Mouse (Mus musculus): ENCODE measurements around the gene Usp37. TPM values are rescaled to one million over a fixed set of nuclear protein-coding genes. Genes with fewer than 3 reads are reported as not detected.

Gene Usp37
- polyA plus RNA-seq, 1 experiment from 2014 or later: 27.9 TPM

DNA sequence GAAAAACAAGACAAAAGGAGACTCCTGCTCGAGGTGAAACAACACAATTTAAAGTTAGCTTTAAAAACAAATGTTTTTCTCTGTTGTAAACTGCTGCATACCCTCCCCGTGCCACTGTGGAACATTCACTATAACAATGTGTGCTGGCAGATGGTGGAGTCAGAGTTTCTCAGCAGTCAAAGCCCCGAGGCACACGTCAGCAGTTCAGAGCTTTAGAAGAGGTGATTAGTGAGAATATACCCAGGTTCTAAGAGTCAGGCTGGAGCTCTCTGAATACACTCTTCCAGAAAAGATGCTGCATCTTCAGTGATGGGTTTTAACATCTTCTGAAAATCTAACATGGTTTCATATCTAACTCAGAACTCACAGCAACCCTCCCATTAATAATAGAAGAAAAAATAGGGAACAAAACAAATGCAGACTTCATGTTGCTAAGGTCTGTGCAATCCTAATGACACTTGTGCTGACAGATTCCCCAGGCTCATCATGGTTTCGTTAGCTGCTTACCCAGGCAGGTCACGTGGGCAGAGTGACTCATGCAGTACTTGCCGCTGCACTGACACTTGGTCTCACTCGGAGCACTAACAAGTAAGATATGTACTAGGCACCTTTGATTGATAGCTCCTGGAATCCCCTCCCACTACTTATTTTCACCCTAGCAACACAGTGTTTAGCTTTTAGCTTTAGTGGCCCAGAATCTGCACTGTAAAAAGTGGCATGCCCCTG is 106.2 kb downstream of the Usp37 start:
- no peak for ATAC-seq (ENCODE audit: low read depth)
- no peak overlapping the region for H3K4me3 ChIP-seq (ENCODE audit: low read depth, low read length)
- WGBS: 68% methylated on average over 8 of the region's 8 CpGs
- H3K4me2 ChIP-seq (ENCODE audit: low read depth, low read length): no peak overlapping the region
- H3K4me1 ChIP-seq (ENCODE audit: control insufficient read depth, insufficient read depth, low read length): no peaks in the 10 kb centered on the region
- H3K36me3 ChIP-seq (ENCODE audit: control insufficient read depth, insufficient read depth, low read length): peaks cover 31% of the 10 kb centered on the region
- H3K27me3 ChIP-seq (ENCODE audit: control insufficient read depth, insufficient read depth, low read length): no peaks in the 10 kb centered on the region
- no peak overlapping the region for H3K9ac ChIP-seq (replicated peaks; ENCODE audit: low read depth, low read length)
- H3K9me3 ChIP-seq (ENCODE audit: control insufficient read depth, low read length): no peaks in the 10 kb centered on the region
- H3K27ac ChIP-seq (ENCODE audit: low read depth, low read length): no peak overlapping the region

DNA sequence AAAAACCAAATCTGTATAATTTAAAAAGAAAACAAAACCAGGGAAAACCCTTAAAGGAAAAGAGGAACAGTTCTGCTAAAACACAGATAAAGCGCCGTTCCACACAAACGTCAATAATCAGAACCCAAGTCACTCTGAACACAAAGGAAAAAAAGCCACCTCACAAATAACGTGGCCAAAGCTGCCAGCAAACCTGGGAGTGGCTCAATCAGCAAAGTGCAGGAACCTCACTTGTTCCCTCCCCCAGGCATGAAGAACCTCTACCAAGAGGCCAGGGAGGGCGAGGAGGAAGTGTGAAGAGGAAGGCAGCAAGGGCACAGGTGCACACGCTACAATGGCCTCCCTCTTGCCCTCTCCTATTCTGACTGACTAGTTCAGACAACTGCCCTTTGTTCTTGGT is 108.5 kb downstream of the Usp37 start:
- H3K27ac ChIP-seq (ENCODE audit: low read depth, low read length): no peak overlapping the region
- no peaks in the 10 kb centered on the region for H3K4me1 ChIP-seq (ENCODE audit: control insufficient read depth, insufficient read depth, low read length)
- WGBS: 87% methylated on average over 6 of the region's 6 CpGs
- H3K4me2 ChIP-seq (ENCODE audit: low read depth, low read length): no peak overlapping the region
- no peak overlapping the region for H3K9ac ChIP-seq (replicated peaks; ENCODE audit: low read depth, low read length)
- no peaks in the 10 kb centered on the region for H3K27me3 ChIP-seq (ENCODE audit: control insufficient read depth, insufficient read depth, low read length)
- no peak for ATAC-seq (ENCODE audit: low read depth)
- H3K4me3 ChIP-seq (ENCODE audit: low read depth, low read length): no peak overlapping the region
- H3K9me3 ChIP-seq (ENCODE audit: control insufficient read depth, low read length): no peaks in the 10 kb centered on the region
- peaks cover 31% of the 10 kb centered on the region; the same call in 1 of the 2 replicates for H3K36me3 ChIP-seq (ENCODE audit: control insufficient read depth, insufficient read depth, low read length)

DNA sequence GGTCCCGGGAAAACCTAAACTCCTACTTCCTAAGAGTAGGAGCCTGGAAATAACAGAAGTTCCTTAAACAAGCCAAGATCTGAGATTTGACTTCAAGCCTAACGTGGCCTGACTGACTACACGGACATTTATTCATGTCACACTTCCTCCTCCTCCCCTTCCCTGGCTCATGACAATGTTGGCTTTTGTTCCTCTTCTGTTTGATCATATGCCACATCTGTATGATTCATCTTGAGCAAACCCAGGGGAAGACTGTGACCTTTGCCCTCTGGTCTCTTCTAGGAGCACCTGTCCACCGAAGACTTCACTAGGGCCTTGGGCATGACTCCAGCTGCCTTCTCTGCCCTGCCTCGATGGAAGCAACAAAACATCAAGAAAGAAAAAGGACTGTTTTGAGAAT is 109.5 kb downstream of the Usp37 start:
- ATAC-seq (ENCODE audit: low read depth): no peak
- Histone ChIP-seq H3K36me3 (ENCODE audit: control insufficient read depth, insufficient read depth, low read length) (peaks cover 28% of the 10 kb centered on the region; the same call in 1 of the 2 replicates), H3K9ac (replicated peaks; ENCODE audit: low read depth, low read length) (no peak overlapping the region), H3K4me1 (ENCODE audit: control insufficient read depth, insufficient read depth, low read length) (no peaks in the 10 kb centered on the region), H3K4me3 (ENCODE audit: low read depth, low read length) (no peak overlapping the region), H3K27ac (ENCODE audit: low read depth, low read length) (no peak overlapping the region), H3K27me3 (ENCODE audit: control insufficient read depth, insufficient read depth, low read length) (no peaks in the 10 kb centered on the region), H3K9me3 (ENCODE audit: control insufficient read depth, low read length) (no peaks in the 10 kb centered on the region), H3K4me2 (ENCODE audit: low read depth, low read length) (no peak overlapping the region)
- 70% methylated on average over 5 of the region's 5 CpGs for WGBS

DNA sequence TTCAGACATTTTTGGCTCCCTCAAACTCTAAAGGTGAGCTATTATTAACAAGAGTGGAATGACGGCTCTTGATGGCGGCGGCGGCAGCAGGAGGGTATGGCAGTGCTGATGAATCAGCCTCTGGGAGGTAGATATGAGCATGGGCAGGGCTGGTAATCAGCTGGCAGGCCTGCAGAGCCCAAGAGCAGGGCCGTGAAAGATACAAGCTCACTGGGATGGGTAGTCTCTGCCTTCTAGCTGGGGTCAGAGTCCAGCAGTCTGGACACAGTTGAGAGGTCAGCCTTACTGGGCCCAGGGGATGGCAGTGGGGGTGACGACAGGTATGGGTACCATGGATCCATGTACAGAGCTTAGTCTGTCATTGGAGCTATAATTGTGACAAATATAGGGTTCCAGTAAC is 110.9 kb downstream of the Usp37 start:
- no peak for ATAC-seq (ENCODE audit: low read depth)
- Histone ChIP-seq H3K4me1 (ENCODE audit: control insufficient read depth, insufficient read depth, low read length) (no peaks in the 10 kb centered on the region), H3K4me3 (ENCODE audit: low read depth, low read length) (no peak overlapping the region), H3K9me3 (ENCODE audit: control insufficient read depth, low read length) (no peaks in the 10 kb centered on the region), H3K27me3 (ENCODE audit: control insufficient read depth, insufficient read depth, low read length) (no peaks in the 10 kb centered on the region), H3K4me2 (ENCODE audit: low read depth, low read length) (no peak overlapping the region), H3K9ac (replicated peaks; ENCODE audit: low read depth, low read length) (no peak overlapping the region), H3K36me3 (ENCODE audit: control insufficient read depth, insufficient read depth, low read length) (peaks cover 15% of the 10 kb centered on the region; the same call in 1 of the 2 replicates), H3K27ac (ENCODE audit: low read depth, low read length) (no peak overlapping the region)
- WGBS: 77% methylated on average over 6 of the region's 6 CpGs

DNA sequence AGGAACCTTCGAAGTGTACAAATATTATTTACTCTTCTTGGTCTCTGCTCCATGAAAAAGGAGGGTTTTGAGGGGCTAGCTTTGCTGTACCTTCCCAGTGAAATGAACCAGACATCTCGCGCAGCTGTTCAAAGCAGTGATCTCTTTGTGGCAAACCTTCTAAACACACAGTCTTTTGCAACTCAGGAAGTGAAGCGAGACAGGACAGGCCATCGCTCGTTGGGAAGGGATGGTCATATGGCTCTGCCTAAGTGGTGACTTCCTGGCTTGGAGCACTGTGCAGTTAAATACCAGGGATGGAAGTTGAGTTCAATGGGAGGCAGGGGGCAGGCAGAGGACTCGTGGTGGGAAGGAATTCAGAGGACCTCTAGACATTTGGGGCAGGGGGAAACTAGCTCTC is 118.2 kb downstream of the Usp37 start:
- 79% methylated on average over 7 of the region's 7 CpGs for WGBS
- Histone ChIP-seq H3K4me1 (ENCODE audit: control insufficient read depth, insufficient read depth, low read length) (no peaks in the 10 kb centered on the region), H3K27ac (ENCODE audit: low read depth, low read length) (no peak overlapping the region), H3K9me3 (ENCODE audit: control insufficient read depth, low read length) (no peaks in the 10 kb centered on the region), H3K9ac (replicated peaks; ENCODE audit: low read depth, low read length) (no peak overlapping the region), H3K27me3 (ENCODE audit: control insufficient read depth, insufficient read depth, low read length) (no peaks in the 10 kb centered on the region), H3K36me3 (ENCODE audit: control insufficient read depth, insufficient read depth, low read length) (no peaks in the 10 kb centered on the region), H3K4me2 (ENCODE audit: low read depth, low read length) (no peak overlapping the region), H3K4me3 (ENCODE audit: low read depth, low read length) (no peak overlapping the region)
- ATAC-seq (ENCODE audit: low read depth): no peak

DNA sequence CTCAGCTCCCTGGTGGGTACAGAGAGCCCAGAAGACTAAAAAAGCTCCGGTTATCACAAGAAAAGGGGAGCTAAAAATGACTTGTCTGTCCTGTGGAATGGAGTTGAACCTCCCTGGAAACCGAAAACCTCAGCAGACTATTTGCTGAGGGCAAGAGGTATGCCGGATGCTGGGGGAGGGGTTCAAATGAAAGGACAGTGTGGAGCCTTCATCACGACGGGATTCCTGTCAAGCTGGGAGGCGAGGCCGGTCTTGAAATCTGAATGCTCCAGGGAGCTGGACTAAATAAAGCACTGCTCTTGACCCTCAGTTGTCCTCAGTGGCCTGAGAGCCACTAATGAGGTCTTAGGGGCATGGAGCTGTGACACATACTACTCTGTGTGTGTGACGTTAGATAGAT is 120.9 kb downstream of the Usp37 start:
- no peak for ATAC-seq (ENCODE audit: low read depth)
- Histone ChIP-seq H3K9me3 (ENCODE audit: control insufficient read depth, low read length) (no peaks in the 10 kb centered on the region), H3K27ac (ENCODE audit: low read depth, low read length) (no peak overlapping the region), H3K4me2 (ENCODE audit: low read depth, low read length) (no peak overlapping the region), H3K4me1 (ENCODE audit: control insufficient read depth, insufficient read depth, low read length) (no peaks in the 10 kb centered on the region), H3K36me3 (ENCODE audit: control insufficient read depth, insufficient read depth, low read length) (no peaks in the 10 kb centered on the region), H3K27me3 (ENCODE audit: control insufficient read depth, insufficient read depth, low read length) (no peaks in the 10 kb centered on the region), H3K9ac (replicated peaks; ENCODE audit: low read depth, low read length) (no peak overlapping the region), H3K4me3 (ENCODE audit: low read depth, low read length) (no peak overlapping the region)
- WGBS: 34% methylated on average over 8 of the region's 8 CpGs

DNA sequence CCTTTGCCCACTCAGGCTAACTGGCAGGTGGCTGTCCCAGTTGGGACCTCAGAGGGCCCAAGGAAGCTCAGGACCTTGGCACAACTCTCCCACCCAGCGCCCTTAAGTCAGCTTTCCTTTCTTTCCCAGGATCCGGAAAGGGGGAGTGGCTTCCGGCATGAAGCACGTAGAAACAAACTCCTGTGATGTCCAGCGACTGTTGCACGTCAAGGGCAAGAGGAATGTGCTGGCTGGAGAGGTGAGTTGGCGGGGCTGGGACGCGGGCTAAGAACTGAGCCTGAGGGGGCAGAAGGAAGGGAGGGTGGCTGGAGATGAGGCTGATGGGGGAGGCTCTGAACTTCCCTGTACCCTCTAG is 124.7 kb downstream of the Usp37 start:
- H3K4me2 ChIP-seq (ENCODE audit: low read depth, low read length): no peak overlapping the region
- H3K9me3 ChIP-seq (ENCODE audit: control insufficient read depth, low read length): no peaks in the 10 kb centered on the region
- WGBS: 76% methylated on average over 9 of the region's 9 CpGs
- no peak overlapping the region for H3K9ac ChIP-seq (replicated peaks; ENCODE audit: low read depth, low read length)
- no peaks in the 10 kb centered on the region for H3K36me3 ChIP-seq (ENCODE audit: control insufficient read depth, insufficient read depth, low read length)
- H3K4me1 ChIP-seq (ENCODE audit: control insufficient read depth, insufficient read depth, low read length): no peaks in the 10 kb centered on the region
- H3K27ac ChIP-seq (ENCODE audit: low read depth, low read length): no peak overlapping the region
- ATAC-seq (ENCODE audit: low read depth): no peak
- no peaks in the 10 kb centered on the region for H3K27me3 ChIP-seq (ENCODE audit: control insufficient read depth, insufficient read depth, low read length)
- no peak overlapping the region for H3K4me3 ChIP-seq (ENCODE audit: low read depth, low read length)

DNA sequence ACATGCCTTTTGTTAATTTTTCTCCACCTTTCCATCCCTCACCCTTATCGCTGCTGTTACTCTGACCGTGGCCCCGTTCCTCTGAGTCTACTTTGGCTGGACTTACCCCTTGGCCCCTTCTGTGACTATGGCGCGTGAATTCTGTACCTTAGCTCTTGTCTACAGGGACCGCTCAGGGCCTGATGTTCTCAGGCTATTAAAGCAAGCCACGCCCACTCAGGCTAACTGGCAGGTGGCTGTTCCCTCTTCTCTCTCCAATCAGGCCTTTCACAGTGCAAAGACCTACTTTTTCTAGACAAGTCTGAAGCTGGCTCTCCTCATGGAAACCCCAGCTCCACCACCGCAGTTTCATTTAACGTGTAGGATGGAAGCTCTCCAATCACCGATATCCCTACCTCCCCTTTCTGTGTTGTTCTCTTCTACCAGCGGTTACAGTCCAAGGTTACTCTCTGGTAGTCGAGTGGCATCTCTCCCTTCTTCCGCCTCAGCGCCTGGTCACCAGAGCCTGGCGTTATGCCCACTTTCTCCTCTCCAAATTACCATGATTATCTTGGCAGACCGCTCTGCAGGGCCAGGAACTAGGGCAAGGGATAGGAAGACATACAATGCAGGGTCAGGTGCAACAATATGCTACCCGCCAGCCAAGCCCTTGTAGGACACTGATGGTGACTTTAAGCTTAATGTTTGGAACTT is 125.2 kb downstream of the Usp37 start:
- Histone ChIP-seq H3K36me3 (ENCODE audit: control insufficient read depth, insufficient read depth, low read length) (no peaks in the 10 kb centered on the region), H3K4me2 (ENCODE audit: low read depth, low read length) (no peak overlapping the region), H3K9me3 (ENCODE audit: control insufficient read depth, low read length) (no peaks in the 10 kb centered on the region), H3K4me1 (ENCODE audit: control insufficient read depth, insufficient read depth, low read length) (no peaks in the 10 kb centered on the region), H3K27ac (ENCODE audit: low read depth, low read length) (no peak overlapping the region), H3K4me3 (ENCODE audit: low read depth, low read length) (no peak overlapping the region), H3K27me3 (ENCODE audit: control insufficient read depth, insufficient read depth, low read length) (no peaks in the 10 kb centered on the region), H3K9ac (replicated peaks; ENCODE audit: low read depth, low read length) (no peak overlapping the region)
- 77% methylated on average over 17 of the region's 17 CpGs for WGBS
- ATAC-seq (ENCODE audit: low read depth): no peak

DNA sequence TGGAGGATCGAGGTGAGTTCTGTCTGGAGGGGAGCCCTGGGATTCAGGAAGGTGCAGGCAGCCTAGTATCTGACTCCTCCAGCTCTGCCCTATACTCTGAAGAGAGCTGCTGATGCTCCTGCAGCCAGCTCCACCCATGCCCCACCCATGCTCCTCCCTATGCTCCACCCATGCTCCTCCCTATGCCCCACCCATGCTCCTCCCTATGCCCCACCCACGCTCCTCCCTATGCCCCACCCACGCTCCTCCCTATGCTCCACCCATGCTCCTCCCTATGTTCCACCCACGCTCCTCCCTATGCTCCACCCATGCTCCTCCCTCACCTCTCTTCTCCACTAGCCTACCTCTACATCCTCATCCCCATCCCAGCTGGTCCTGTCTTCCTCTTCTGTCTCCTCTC is 128.9 kb downstream of the Usp37 start:
- Histone ChIP-seq H3K4me1 (ENCODE audit: control insufficient read depth, insufficient read depth, low read length) (no peaks in the 10 kb centered on the region), H3K27me3 (ENCODE audit: control insufficient read depth, insufficient read depth, low read length) (no peaks in the 10 kb centered on the region), H3K4me3 (ENCODE audit: low read depth, low read length) (no peak overlapping the region), H3K27ac (ENCODE audit: low read depth, low read length) (no peak overlapping the region), H3K9me3 (ENCODE audit: control insufficient read depth, low read length) (no peaks in the 10 kb centered on the region), H3K9ac (replicated peaks; ENCODE audit: low read depth, low read length) (no peak overlapping the region), H3K36me3 (ENCODE audit: control insufficient read depth, insufficient read depth, low read length) (no peaks in the 10 kb centered on the region), H3K4me2 (ENCODE audit: low read depth, low read length) (no peak overlapping the region)
- no peak for ATAC-seq (ENCODE audit: low read depth)
- WGBS: 35% methylated on average over 4 of the region's 4 CpGs
